Mouse (Mus musculus) adrenal gland, adult (tissue): ENCODE measurements around the gene Ap1s1.

ENCODE experiments used
- DNase-seq, 2 experiments: peaks; one replicate each; pipeline ENCODE4 v3.0.0; 2022 to 2023; ENCODE audit warnings: low spot score in 1 of 2; ENCODE audit not compliant: inconsistent age in 2 of 2

Ap1s1 gene

GRCm38 (mm10) chr5:137045402-137046323 is at the start of gene Ap1s1:
Ap1s1 (minus strand) TSS chr5:137046135.
- DNase-seq, result peak; percentile 98 to 99

DNA sequence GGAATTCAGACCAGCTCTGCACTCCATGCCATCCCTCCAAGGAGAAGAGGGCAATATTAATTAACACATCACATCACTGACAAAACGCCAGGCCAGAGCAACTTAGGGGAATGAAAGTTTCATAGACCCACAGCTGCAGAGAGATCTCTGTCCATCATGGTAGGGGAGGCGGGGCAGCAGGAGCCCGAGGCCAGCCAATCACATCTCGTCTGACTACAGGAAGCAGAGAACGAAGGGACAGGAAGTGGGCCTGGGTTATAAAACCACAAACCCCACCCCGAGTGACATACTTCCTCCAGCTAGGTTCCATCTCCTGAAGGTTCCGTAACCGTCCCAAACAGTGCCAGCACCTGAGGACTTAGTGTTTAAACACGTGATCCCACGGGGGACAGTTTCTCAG is 49.2 kb upstream of the Ap1s1 start:
- DNase-seq, result no peak

GRCm38 (mm10) chr5:137093720-137094119 is 47.8 kb upstream of the Ap1s1 start:
- peak in 1 of 2 experiments; percentile 52 for DNase-seq

DNA sequence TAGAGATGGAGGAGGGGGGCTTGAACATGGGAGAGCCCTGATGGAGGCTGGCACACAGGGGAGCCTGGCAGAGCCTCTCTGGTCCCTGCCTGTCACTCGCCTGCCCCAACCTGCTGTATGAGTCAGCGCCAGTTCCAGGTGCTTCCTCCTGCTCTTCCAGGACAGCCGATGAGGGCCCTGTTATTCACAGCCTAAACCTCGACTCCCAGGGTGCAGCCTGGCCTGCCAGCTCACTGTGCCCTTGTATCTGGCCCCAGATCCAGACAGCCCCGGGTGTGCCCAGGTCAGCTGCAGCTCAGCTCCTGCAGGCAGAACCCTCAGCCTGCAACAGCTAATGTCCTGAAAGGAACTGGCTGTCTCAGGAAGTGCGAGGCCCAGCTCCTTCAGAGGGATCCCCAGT is 45.6 kb upstream of the Ap1s1 start:
- DNase-seq, result no peak

GRCm38 (mm10) chr5:137090870-137091269 is 44.9 kb upstream of the Ap1s1 start:
- DNase-seq, result no peak

- peak; percentile 68 to 78 for DNase-seq
These were observed 41.5 kb upstream of the Ap1s1 start for GRCm38 (mm10) chr5:137087410-137087809.

GRCm38 (mm10) chr5:137085731-137086130 is 39.8 kb upstream of the Ap1s1 start:
- no peak for DNase-seq

DNA sequence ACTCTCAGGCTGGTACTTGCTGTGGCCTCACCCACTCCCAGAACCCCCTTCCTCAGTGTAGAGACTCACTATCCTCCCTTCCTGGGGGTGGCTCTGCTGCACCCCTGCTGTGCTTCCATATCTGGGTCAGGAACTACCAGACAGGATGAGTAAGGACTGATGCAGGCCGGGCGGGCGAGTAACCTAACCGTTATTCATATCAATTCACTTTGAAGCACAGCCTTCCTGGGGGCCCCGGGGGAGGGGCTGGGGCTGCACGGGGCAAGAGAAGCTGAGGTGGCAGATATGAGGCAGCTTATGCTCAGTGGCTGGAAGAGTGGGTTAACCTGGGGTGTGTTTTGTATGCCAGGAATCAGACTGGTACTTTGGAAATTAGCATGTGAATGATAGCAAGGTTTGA is 39.1 kb upstream of the Ap1s1 start:
- DNase-seq, result peak in 1 of 2 experiments; percentile 22

- no peak for DNase-seq
These were observed 37.1 kb upstream of the Ap1s1 start for GRCm38 (mm10) chr5:137083051-137083450.

GRCm38 (mm10) chr5:137079849-137080248 is 33.9 kb upstream of the Ap1s1 start:
- peak in 1 of 2 experiments; percentile 51 for DNase-seq

- DNase-seq, result no peak
These were observed 32.7 kb upstream of the Ap1s1 start for GRCm38 (mm10) chr5:137078616-137079015.

DNA sequence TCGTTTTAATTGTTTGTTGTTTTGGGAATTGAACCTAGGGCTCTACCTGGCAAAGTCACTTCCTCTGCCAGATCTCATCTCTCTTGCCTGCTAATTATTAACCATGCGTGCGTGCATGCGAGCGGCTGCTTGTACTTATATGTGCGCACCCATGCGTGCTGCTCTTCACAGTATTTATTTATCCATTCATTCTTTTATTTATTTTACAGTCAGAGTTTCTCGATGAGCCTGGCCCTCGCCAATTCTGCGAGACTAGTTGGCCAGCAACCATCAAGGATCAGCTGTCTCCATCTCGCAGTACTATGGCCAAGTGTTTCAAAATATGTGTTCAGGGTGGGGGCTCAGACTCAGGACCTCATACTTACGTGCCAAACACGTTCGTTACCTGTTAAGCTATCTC is 32.1 kb upstream of the Ap1s1 start:
- DNase-seq, result no peak

- DNase-seq, result no peak
These were observed 31.3 kb upstream of the Ap1s1 start for GRCm38 (mm10) chr5:137077187-137077586.

DNA sequence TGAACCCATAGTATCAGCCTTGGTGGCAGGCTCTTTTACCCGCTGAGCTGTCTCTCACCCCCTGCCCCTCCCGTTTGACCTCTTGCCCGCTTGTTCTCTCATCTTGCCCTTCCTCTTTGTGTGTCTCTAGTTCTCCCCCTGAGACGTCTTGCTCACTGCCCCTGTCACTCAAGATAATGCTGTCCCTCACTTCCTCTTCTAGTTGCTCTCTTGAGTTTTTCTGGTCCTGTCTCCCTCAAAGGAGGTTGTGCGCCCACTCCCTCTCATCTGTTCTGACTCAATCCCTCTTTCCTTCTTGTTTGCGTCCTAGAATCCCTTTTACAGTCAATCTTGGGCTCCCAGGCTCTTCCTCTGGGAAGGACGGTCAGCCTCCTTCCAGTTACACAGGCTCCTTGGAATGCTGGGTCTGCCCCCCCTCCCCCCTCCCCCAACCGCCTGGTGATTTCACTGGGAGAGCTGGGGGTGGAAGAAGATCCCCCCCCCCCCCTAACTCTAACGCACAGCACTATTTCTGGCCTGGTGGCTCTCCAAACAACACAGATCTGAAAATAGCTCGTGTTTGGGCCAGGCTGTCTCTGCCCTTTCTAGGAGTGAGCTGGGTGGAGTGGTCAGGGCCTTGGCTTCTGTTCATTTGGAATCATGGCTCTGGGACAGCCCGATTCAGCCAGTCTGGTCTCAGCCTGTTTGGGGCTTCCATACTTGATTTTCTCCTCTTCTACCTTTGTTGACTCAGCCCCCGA is 30.4 kb upstream of the Ap1s1 start:
- peak in 1 of 2 experiments; percentile 55 for DNase-seq

- DNase-seq, result peak in 1 of 2 experiments; percentile 22
These were observed 29.8 kb upstream of the Ap1s1 start for GRCm38 (mm10) chr5:137075726-137076125.

DNA sequence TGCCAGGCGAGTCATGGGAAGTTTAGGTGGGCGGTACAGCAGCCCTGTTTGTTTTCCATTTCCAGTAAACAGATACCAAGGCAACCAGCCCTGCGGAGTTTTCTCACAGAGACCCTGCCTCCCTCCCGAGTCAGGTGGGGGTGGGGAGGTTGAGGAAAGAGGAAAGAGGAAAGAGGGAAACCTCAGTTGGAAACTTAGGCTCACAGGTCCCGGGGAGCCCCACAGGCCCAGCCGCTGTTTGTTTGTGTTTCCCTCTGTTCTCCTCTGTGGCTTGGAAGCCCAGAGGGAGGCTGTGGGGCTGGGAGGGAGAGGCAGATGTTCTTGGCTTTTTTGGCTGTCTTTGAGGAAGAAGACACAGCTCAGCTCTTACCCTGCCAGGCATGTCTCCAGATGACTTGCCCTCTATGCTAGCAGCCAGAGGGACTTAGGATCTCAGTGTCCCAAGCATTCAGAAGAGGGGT is 28.3 kb upstream of the Ap1s1 start:
- DNase-seq, result peak in 1 of 2 experiments; percentile 42

DNA sequence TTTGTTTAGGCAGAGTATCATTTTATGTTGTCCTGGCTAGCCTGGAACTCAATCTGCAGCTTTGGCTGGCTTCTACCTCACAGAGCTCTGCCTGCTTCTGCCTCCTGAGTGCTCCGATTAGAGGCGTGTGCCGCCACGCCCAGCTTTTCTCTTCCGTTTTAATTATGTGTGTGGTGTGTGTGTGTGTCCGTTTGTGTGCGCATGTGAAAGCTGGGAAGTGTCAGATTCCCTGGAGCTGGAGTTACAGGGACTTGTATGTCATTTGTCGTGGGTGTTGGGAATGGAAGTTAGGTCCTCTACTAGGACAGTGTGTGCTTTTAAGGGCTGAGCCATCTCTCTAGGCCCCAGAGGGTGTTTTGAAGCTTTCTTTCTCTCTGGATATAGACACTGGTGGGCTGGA is 27.2 kb upstream of the Ap1s1 start:
- DNase-seq, result peak in 1 of 2 experiments; percentile 29

GRCm38 (mm10) chr5:137072079-137072960 is 26.4 kb upstream of the Ap1s1 start, which contains the start of gene Serpine1:
Serpine1 (minus strand) TSS chr5:137072268.
- peak; percentile 85 to 91 for DNase-seq

- peak in 1 of 2 experiments; percentile 23 for DNase-seq
These were observed 25.1 kb upstream of the Ap1s1 start for GRCm38 (mm10) chr5:137070881-137071605.

- no peak for DNase-seq
These were observed 22.8 kb upstream of the Ap1s1 start for GRCm38 (mm10) chr5:137068711-137069110.
